Mouse (Mus musculus): Measurements from ENCODE around the gene Itpr2. TPM values are rescaled to one million over a fixed set of nuclear protein-coding genes. Genes with fewer than 3 reads are reported as not detected.

The Itpr2 gene
- polyA plus RNA-seq, 1 experiment from 2014 or later = 5.9 TPM

DNA sequence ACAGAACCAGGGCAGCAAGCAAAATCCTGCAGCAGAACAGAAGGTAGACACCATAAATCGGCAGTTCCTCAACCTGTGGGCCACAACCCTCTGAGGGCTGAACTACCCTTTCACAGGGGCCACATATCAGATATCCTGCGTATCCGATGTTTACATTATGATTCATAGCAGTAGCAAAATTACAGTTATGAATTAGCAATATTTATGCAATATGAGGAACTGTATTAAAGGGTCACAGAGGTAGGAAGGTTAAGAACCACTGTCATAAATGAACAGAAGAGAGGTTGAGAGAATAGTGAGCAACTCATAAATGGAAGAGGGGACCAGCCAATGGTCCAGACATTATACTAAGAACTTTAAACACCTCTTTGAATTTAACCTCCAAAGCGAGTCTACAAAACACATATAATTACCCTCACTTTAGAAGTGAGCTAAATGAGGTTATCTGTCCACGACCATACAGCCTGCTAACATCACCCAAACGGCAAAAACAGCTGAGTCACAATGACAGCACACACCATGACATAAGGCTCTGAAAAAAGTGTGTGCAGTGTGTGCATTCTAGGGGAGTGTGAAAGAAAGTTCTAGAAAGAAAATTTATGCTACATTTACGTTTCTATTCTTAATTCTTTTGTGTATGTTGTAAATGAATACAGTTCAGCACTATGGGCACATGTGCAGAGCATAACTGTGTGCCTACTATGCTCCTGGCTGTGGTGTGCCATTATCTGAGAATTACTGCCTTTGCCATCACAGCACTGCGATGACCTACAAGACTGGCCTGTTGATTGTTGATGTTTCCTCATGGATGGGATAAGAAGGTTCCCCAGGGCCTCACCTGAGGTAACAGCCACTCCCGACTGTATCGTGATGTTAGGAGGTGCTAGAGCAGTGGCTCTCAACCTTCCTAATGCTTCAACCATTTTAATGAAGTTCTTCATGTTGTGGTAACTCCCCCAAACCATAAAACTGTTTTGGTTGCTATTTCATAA lies 47.2 kb downstream of the Itpr2 start:
- no peak overlapping the region for H3K9ac ChIP-seq (ENCODE audit: low read depth, low read length)

GRCm38 (mm10) chr6:146452474-146452873 lies 49.5 kb downstream of the Itpr2 start:
- ATAC-seq (ENCODE audit: low FRiP score) = no peak
- Histone ChIP-seq H3K27me3 (ENCODE audit: control insufficient read depth, insufficient read depth, low read length) (no peaks in the 10 kb centered on the region), H3K4me2 (replicated peaks; ENCODE audit: low read depth, low read length) (no peak overlapping the region), H3K27ac (ENCODE audit: low read depth, low read length) (no peak overlapping the region), H3K9me3 (ENCODE audit: control insufficient read depth, low read length) (no peaks in the 10 kb centered on the region), H3K4me1 (replicated peaks; ENCODE audit: control insufficient read depth, insufficient read depth, low read length) (no peaks in the 10 kb centered on the region), H3K36me3 (ENCODE audit: control insufficient read depth, insufficient read depth, low read length) (no peaks in the 10 kb centered on the region), H3K9ac (ENCODE audit: low read depth, low read length) (no peak overlapping the region), H3K4me3 (ENCODE audit: low read depth, low read length) (no peak overlapping the region)
- DNase-seq (ENCODE audit: low spot score) = no peak
- 92% methylated on average over 16 of the region's 16 CpGs for WGBS

More for the DNA sequence above, 47.2 kb downstream of the Itpr2 start:
- Histone ChIP-seq H3K36me3 (ENCODE audit: control insufficient read depth, insufficient read depth, low read length) (no peaks in the 10 kb centered on the region), H3K4me1 (replicated peaks; ENCODE audit: control insufficient read depth, insufficient read depth, low read length) (no peaks in the 10 kb centered on the region), H3K4me2 (replicated peaks; ENCODE audit: low read depth, low read length) (no peak overlapping the region), H3K27me3 (ENCODE audit: control insufficient read depth, insufficient read depth, low read length) (no peaks in the 10 kb centered on the region), H3K27ac (ENCODE audit: low read depth, low read length) (no peak overlapping the region), H3K9me3 (ENCODE audit: control insufficient read depth, low read length) (no peaks in the 10 kb centered on the region), H3K4me3 (ENCODE audit: low read depth, low read length) (no peak overlapping the region)
- ATAC-seq (ENCODE audit: low FRiP score) (no peak), DNase-seq (ENCODE audit: low spot score) (no peak)
- 89% methylated on average over 10 of the region's 10 CpGs for WGBS

DNA sequence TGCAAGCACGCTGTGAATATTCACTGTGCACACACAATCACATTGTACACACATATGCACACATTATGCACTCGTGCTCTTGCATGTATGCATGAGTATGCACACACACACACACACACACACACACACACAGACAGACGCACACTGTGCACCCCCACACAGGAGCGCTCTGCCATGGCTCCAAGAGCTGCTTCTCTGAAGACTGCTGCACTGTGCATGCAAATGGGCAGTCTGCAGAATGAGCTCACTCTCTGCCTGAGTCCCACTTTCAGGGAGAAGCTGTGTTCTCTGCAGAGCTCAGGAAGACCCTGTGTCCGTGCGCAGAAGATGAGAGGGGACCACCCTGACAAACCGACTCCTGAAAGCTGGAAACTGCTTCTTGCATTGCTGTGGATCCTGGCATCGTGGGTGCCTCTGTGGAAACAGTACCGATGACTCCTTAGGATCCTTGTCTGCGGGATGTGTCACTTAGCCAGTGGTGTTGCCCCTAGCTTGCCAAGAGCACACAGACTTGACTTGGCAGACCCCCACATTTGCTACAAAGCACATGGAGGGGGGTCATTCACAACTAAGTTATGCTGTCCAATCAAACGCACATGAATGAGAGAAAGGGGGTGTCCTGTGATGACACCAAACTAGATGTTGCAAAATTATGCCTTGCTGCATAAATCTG lies 55.9 kb downstream of the Itpr2 start:
- WGBS = 90% methylated on average over 11 of the region's 11 CpGs
- Histone ChIP-seq H3K9me3 (ENCODE audit: control insufficient read depth, low read length) (no peaks in the 10 kb centered on the region), H3K27ac (ENCODE audit: low read depth, low read length) (no peak overlapping the region), H3K9ac (ENCODE audit: low read depth, low read length) (no peak overlapping the region), H3K4me3 (ENCODE audit: low read depth, low read length) (no peak overlapping the region), H3K36me3 (ENCODE audit: control insufficient read depth, insufficient read depth, low read length) (no peaks in the 10 kb centered on the region), H3K27me3 (ENCODE audit: control insufficient read depth, insufficient read depth, low read length) (no peaks in the 10 kb centered on the region), H3K4me2 (replicated peaks; ENCODE audit: low read depth, low read length) (no peak overlapping the region), H3K4me1 (replicated peaks; ENCODE audit: control insufficient read depth, insufficient read depth, low read length) (no peaks in the 10 kb centered on the region)
- DNase-seq (ENCODE audit: low spot score) (no peak), ATAC-seq (ENCODE audit: low FRiP score) (no peak)

DNA sequence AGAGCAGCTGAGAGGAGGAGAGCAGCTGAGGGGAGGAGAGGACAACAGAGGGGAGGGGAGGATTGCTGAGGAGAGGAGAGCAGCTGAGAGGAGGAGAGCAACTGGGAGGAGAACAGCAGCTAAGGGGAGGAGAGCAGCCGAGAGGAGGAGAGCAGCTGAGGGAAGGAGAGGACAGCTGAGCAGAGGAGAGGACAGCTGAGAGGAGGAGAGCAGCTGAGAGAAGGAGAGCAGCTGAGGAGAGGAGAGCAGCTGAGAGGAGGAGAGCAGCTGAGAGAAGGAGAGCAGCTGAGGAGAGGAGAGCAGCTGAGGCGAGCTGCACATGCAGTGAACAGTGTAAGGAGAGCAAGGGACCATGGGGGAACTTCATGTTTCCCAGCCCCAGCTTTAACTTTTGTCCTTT lies 62.2 kb downstream of the Itpr2 start:
- Histone ChIP-seq H3K4me1 (replicated peaks; ENCODE audit: control insufficient read depth, insufficient read depth, low read length) (no peaks in the 10 kb centered on the region), H3K27me3 (ENCODE audit: control insufficient read depth, insufficient read depth, low read length) (no peaks in the 10 kb centered on the region), H3K4me2 (replicated peaks; ENCODE audit: low read depth, low read length) (no peak overlapping the region), H3K9me3 (ENCODE audit: control insufficient read depth, low read length) (no peaks in the 10 kb centered on the region), H3K36me3 (ENCODE audit: control insufficient read depth, insufficient read depth, low read length) (no peaks in the 10 kb centered on the region), H3K27ac (ENCODE audit: low read depth, low read length) (no peak overlapping the region), H3K9ac (ENCODE audit: low read depth, low read length) (no peak overlapping the region), H3K4me3 (ENCODE audit: low read depth, low read length) (no peak overlapping the region)
- 73% methylated on average over 2 of the region's 2 CpGs for WGBS
- DNase-seq (ENCODE audit: low spot score) (no peak), ATAC-seq (ENCODE audit: low FRiP score) (no peak)

DNA sequence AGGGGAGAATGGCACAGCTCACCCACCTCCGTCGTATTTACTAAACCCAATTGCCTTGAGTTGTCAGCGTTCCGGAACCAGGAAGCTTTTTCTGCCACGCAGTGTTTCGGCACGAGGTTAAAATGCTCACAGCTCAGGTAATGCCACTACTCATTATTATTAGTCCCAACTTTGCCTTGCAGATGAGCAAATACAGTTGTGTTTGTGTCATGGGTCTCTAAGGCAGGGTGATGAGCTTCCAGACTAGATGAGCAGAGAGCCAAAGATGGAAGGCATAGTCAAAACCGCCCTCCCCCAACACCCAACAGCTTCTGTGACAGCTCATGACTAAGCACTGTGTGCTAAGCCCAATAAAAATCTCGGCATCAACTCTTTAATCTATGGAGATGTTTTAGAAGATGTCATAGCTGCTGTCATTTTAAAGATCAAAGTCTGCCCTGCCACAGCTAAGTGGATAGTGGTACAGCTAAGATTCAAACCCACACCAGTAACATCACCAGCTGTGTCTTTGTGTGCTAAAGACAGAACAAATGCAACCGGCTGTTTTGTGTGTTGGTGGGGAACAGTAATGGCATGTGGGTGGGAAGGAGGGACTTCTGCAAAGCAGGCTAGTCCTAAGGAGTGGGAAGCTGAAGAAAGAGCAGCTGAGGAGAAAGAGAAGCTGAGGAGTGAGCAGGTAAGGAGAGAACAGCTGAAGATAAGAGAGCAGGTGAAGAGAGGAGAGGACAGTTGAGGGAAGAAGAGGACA lies 62.8 kb downstream of the Itpr2 start:
- Histone ChIP-seq H3K4me1 (replicated peaks; ENCODE audit: control insufficient read depth, insufficient read depth, low read length) (no peaks in the 10 kb centered on the region), H3K9ac (ENCODE audit: low read depth, low read length) (no peak overlapping the region), H3K27ac (ENCODE audit: low read depth, low read length) (no peak overlapping the region), H3K36me3 (ENCODE audit: control insufficient read depth, insufficient read depth, low read length) (no peaks in the 10 kb centered on the region), H3K4me3 (ENCODE audit: low read depth, low read length) (no peak overlapping the region), H3K27me3 (ENCODE audit: control insufficient read depth, insufficient read depth, low read length) (no peaks in the 10 kb centered on the region), H3K4me2 (replicated peaks; ENCODE audit: low read depth, low read length) (no peak overlapping the region), H3K9me3 (ENCODE audit: control insufficient read depth, low read length) (no peaks in the 10 kb centered on the region)
- 80% methylated on average over 10 of the region's 10 CpGs for WGBS
- ATAC-seq (ENCODE audit: low FRiP score) (no peak), DNase-seq (ENCODE audit: low spot score) (no peak)

- Histone ChIP-seq H3K4me1 (replicated peaks; ENCODE audit: control insufficient read depth, insufficient read depth, low read length) (no peaks in the 10 kb centered on the region), H3K9me3 (ENCODE audit: control insufficient read depth, low read length) (no peaks in the 10 kb centered on the region), H3K36me3 (ENCODE audit: control insufficient read depth, insufficient read depth, low read length) (no peaks in the 10 kb centered on the region), H3K4me3 (ENCODE audit: low read depth, low read length) (no peak overlapping the region), H3K4me2 (replicated peaks; ENCODE audit: low read depth, low read length) (no peak overlapping the region), H3K9ac (ENCODE audit: low read depth, low read length) (no peak overlapping the region), H3K27ac (ENCODE audit: low read depth, low read length) (no peak overlapping the region), H3K27me3 (ENCODE audit: control insufficient read depth, insufficient read depth, low read length) (no peaks in the 10 kb centered on the region)
- DNase-seq (ENCODE audit: low spot score) = no peak
- WGBS = 83% methylated on average over 7 of the region's 7 CpGs
- ATAC-seq (ENCODE audit: low FRiP score) = no peak
These were observed 64.0 kb downstream of the Itpr2 start for GRCm38 (mm10) chr6:146438057-146438456.

DNA sequence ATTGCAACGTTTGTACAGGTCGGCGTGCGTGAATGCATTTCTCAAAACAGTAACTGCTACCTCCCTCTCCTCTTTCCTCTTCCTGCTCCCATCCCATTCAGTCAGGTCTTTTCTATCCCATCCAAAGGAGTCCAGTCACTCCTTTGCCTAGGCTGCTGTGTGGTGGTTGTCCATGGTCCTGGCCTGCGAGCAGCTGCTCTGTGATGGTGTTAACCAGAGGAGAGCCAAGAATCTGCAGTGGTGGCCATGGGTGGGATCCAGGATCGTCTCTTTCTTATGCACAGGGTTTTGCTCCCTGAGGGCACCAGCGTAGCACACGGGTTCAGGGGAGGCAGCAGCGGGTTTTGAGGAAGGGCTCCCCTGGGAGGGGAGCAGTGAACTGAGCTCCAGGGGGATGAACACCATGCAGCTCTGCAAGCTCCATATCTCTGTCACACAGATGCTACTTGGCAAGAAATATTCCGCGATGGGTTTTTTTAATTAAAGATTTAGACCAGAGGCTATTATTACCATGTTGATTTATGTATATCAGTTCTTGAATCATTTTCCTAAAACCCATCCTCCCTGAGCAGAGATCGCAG lies 65.0 kb downstream of the Itpr2 start:
- DNase-seq (ENCODE audit: low spot score) (no peak), ATAC-seq (ENCODE audit: low FRiP score) (no peak)
- H3K4me2 ChIP-seq (replicated peaks; ENCODE audit: low read depth, low read length) = no peak overlapping the region

DNA sequence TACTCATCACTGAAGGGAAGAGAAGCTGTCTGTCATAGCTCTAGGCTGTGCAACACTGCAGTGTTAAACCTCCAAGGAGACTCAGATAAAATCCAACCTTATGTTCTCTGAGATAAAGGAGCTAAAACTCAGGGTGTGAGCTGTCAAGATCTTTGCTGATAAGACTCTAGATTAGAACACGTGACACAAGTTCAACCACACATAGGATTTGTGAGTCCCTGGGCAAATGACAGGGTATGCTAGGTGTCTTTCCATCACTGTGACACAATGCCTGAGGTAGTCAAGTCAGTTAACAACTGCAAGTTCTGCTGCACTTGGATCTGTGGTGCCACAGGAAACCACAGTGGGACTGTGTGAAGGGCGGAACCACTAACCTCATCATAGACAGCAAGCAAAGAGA lies 67.8 kb downstream of the Itpr2 start:
- no peak overlapping the region for H3K4me3 ChIP-seq (ENCODE audit: low read depth, low read length)
- H3K27me3 ChIP-seq (ENCODE audit: control insufficient read depth, insufficient read depth, low read length) = no peaks in the 10 kb centered on the region
- ATAC-seq (ENCODE audit: low FRiP score) = no peak
- 90% methylated on average over 2 of the region's 2 CpGs for WGBS
- H3K9me3 ChIP-seq (ENCODE audit: control insufficient read depth, low read length) = no peaks in the 10 kb centered on the region
- H3K9ac ChIP-seq (ENCODE audit: low read depth, low read length) = no peak overlapping the region
- H3K27ac ChIP-seq (ENCODE audit: low read depth, low read length) = no peak overlapping the region
- H3K36me3 ChIP-seq (ENCODE audit: control insufficient read depth, insufficient read depth, low read length) = no peaks in the 10 kb centered on the region
- H3K4me2 ChIP-seq (replicated peaks; ENCODE audit: low read depth, low read length) = no peak overlapping the region
- no peak for DNase-seq (ENCODE audit: low spot score)
- H3K4me1 ChIP-seq (replicated peaks; ENCODE audit: control insufficient read depth, insufficient read depth, low read length) = no peaks in the 10 kb centered on the region

More for the DNA sequence above, 65.0 kb downstream of the Itpr2 start:
- H3K9me3 ChIP-seq (ENCODE audit: control insufficient read depth, low read length) = no peaks in the 10 kb centered on the region
- H3K27ac ChIP-seq (ENCODE audit: low read depth, low read length) = no peak overlapping the region
- no peaks in the 10 kb centered on the region for H3K4me1 ChIP-seq (replicated peaks; ENCODE audit: control insufficient read depth, insufficient read depth, low read length)
- no peak overlapping the region for H3K4me3 ChIP-seq (ENCODE audit: low read depth, low read length)
- H3K36me3 ChIP-seq (ENCODE audit: control insufficient read depth, insufficient read depth, low read length) = no peaks in the 10 kb centered on the region
- H3K9ac ChIP-seq (ENCODE audit: low read depth, low read length) = no peak overlapping the region
- no peaks in the 10 kb centered on the region for H3K27me3 ChIP-seq (ENCODE audit: control insufficient read depth, insufficient read depth, low read length)
- WGBS = 56% methylated on average over 12 of the region's 12 CpGs

All from hindbrain, embryonic 11.5 days (tissue).